Mouse (Mus musculus): ENCODE results near the gene Gm20422. TPM values are rescaled to one million over a fixed set of nuclear protein-coding genes. Genes with fewer than 3 reads are reported as not detected.
A peak's percentile ranks its signal among the peaks of the same experiment; 100 is the strongest.

The Gm20422 gene
- total RNA-seq, 1 experiment: not detected

DNA sequence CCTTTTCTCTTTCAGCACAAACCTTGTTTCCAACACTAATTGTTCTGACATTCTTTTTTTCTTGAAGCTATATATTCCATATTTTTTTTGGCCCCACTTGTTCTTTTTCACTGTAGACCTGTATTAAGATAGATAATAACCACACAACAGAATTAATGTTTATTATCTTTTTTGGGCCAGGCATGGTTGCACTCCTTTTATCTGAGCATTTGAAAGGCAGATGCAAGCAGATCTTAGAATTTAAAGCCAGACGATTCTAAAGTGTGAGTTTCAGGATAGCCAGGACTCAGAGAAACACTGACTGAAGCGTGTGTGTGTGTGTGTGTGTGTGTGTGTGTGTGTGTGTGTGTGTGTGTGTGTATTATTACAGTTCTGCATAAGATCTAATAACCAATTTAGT lies 22.2 kb downstream of the Gm20422 start:
- H3K27ac ChIP-seq (ENCODE audit: insufficient read depth, low read depth, low read length, poor library complexity, severe bottlenecking): no peak overlapping the region
- H3K9me3 ChIP-seq (ENCODE audit: control insufficient read depth, insufficient read depth, low read depth, low read length): no peaks in the 10 kb centered on the region
- TF ChIP-seq ZNF384 (IDR thresholded peaks at IDR 0.05; ENCODE audit: low read depth, low read length) (no peak), CHD2 (IDR thresholded peaks at IDR 0.05; ENCODE audit: low read depth, low read length) (no peak), ZC3H11A (IDR thresholded peaks at IDR 0.05; ENCODE audit: borderline replicate concordance, low read depth, low read length) (no peak), HCFC1 (IDR thresholded peaks at IDR 0.05; ENCODE audit: borderline replicate concordance, insufficient read depth, low read length) (no peak), MAFK (IDR thresholded peaks at IDR 0.05; ENCODE audit: insufficient read depth, low read depth, low read length) (no peak)
- H3K9ac ChIP-seq (ENCODE audit: insufficient read depth, low read depth, low read length, poor library complexity, severe bottlenecking): no peak overlapping the region
- 0 out of 2 replicates have a peak, but pooled peaks cover 2% of the 10 kb centered on the region for H3K36me3 ChIP-seq (ENCODE audit: control insufficient read depth, insufficient read depth, low read length, poor library complexity, severe bottlenecking)
- no peak overlapping the region for H3K4me3 ChIP-seq (ENCODE audit: insufficient read depth in 1 of 2, low read depth in 1 of 2, low read length in 2 of 2, poor library complexity in 1 of 2, severe bottlenecking in 1 of 2)
- peaks cover 4 to 5% of the 10 kb centered on the region in 2 experiments; a peak in 2 of 4 replicates for H3K4me1 ChIP-seq (ENCODE audit: control insufficient read depth in 2 of 2, insufficient read depth in 2 of 2, low read length in 2 of 2, poor library complexity in 1 of 2)
- DNase-seq (ENCODE audit: low read depth, low spot score): no peak
- in situ Hi-C loops (cut with MboI; ENCODE audit: low sequenced_read_pairs in 2 of 2, unreplicated experiment in 2 of 2): no loop called here

DNA sequence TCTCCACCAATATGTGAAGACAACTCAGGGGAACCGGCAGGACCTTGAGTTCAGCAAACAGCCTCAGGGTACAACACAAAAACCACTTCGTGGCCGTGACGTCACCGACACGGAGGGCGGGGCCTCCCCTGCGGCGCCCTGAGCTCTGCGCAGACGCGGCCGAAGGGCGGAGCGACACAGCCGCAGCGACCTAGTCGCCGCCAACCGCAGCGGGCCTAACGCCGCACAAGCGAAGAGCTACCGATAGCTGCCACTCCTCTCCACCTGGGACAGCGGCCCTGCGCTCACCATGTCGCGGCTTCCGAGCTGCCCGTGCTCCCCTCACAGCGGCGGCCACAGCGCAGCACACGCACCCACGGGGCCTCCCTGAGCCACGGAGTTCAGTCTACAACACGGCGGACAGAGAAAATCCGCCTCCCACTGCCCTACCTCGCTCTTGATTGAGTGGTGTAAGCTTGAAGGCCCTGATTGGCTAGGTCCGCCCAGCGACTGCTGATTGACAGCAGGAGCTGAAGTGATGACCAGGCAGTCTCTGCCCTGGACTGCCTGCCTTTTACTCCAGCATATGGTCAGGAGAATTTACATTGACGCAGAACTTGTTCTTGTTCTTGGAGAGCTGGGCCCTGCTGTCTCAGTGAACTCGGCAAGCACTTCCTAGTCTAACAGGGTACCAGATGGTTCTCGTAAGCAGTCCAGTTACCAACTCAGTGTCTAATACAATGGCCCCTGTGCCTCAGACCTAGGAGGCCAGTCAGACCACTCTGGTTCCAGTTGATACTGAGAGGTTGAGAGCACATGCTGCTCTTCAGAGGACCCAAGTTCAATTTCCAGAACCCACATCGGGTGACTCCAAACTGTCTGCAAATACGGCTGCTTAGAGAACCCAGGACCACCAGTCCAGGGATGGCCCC lies 24.9 kb downstream of the Gm20422 start, which contains the start of gene Zfp963:
TSS of gene Zfp963 (minus strand) at position 427 of the 911 bp plus-strand sequence.
- Histone ChIP-seq H3K9me3 (ENCODE audit: control insufficient read depth, insufficient read depth, low read depth, low read length) (no peaks in the 10 kb centered on the region), H3K27ac (ENCODE audit: insufficient read depth, low read depth, low read length, poor library complexity, severe bottlenecking) (peak within 1 kb of the TSS; percentile 75; the same call in 1 of the 2 replicates), H3K4me1 (ENCODE audit: control insufficient read depth in 2 of 2, insufficient read depth in 2 of 2, low read length in 2 of 2, poor library complexity in 1 of 2) (peaks cover 4 to 5% of the 10 kb centered on the region in 2 experiments; a peak in 2 of 4 replicates), H3K36me3 (ENCODE audit: control insufficient read depth, insufficient read depth, low read length, poor library complexity, severe bottlenecking) (no peaks in the 10 kb centered on the region), H3K4me3 (ENCODE audit: insufficient read depth in 1 of 2, low read depth in 1 of 2, low read length in 2 of 2, poor library complexity in 1 of 2, severe bottlenecking in 1 of 2) (peak within 1 kb of the TSS; percentile 89 to 99), H3K9ac (ENCODE audit: insufficient read depth, low read depth, low read length, poor library complexity, severe bottlenecking) (peak within 1 kb of the TSS; percentile 90)
- DNase-seq (ENCODE audit: low read depth, low spot score): peak; percentile 90
- in situ Hi-C loops (cut with MboI; ENCODE audit: low sequenced_read_pairs in 2 of 2, unreplicated experiment in 2 of 2): no loop called here
- TF ChIP-seq ZNF384 (IDR thresholded peaks at IDR 0.05; ENCODE audit: low read depth, low read length) (no peak), MAFK (IDR thresholded peaks at IDR 0.05; ENCODE audit: insufficient read depth, low read depth, low read length) (peak; percentile 94), CHD2 (IDR thresholded peaks at IDR 0.05; ENCODE audit: low read depth, low read length) (no peak), ZC3H11A (IDR thresholded peaks at IDR 0.05; ENCODE audit: borderline replicate concordance, low read depth, low read length) (no peak), HCFC1 (IDR thresholded peaks at IDR 0.05; ENCODE audit: borderline replicate concordance, insufficient read depth, low read length) (peak; percentile 54; the same call in 1 of the 2 replicates)

DNA sequence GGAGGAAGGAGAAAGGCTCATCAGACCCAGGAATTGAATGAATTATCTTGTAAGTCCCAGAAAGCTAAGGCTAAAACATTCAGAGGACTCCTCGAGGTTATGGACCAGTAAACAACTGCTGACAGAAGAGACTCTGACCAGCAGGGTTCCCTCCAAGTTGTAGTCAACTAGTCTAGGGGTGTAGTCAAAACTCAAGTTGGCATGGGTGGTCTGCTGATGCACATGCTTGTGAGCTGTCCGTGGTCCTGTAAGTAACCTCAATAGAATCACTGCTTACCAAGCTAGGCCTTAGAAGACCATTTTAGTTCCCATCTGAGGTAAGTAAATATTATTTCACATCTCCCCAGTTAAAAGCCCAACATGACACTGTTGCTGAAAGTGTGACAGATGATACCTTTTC lies 33.5 kb downstream of the Gm20422 start:
- Histone ChIP-seq H3K36me3 (ENCODE audit: control insufficient read depth, insufficient read depth, low read length, poor library complexity, severe bottlenecking) (no peaks in the 10 kb centered on the region), H3K9me3 (ENCODE audit: control insufficient read depth, insufficient read depth, low read depth, low read length) (no peaks in the 10 kb centered on the region), H3K4me1 (ENCODE audit: control insufficient read depth in 2 of 2, insufficient read depth in 2 of 2, low read length in 2 of 2, poor library complexity in 1 of 2) (no peaks in the 10 kb centered on the region), H3K27ac (ENCODE audit: insufficient read depth, low read depth, low read length, poor library complexity, severe bottlenecking) (no peak overlapping the region), H3K9ac (ENCODE audit: insufficient read depth, low read depth, low read length, poor library complexity, severe bottlenecking) (no peak overlapping the region), H3K4me3 (ENCODE audit: insufficient read depth in 1 of 2, low read depth in 1 of 2, low read length in 2 of 2, poor library complexity in 1 of 2, severe bottlenecking in 1 of 2) (no peak overlapping the region)
- no peak for TF ChIP-seq ZNF384 (IDR thresholded peaks at IDR 0.05; ENCODE audit: low read depth, low read length)
- TF ChIP-seq CHD2 (IDR thresholded peaks at IDR 0.05; ENCODE audit: low read depth, low read length): no peak
- TF ChIP-seq HCFC1 (IDR thresholded peaks at IDR 0.05; ENCODE audit: borderline replicate concordance, insufficient read depth, low read length): no peak
- no peak for TF ChIP-seq MAFK (IDR thresholded peaks at IDR 0.05; ENCODE audit: insufficient read depth, low read depth, low read length)
- TF ChIP-seq ZC3H11A (IDR thresholded peaks at IDR 0.05; ENCODE audit: borderline replicate concordance, low read depth, low read length): no peak
- in situ Hi-C loops (cut with MboI; ENCODE audit: low sequenced_read_pairs in 2 of 2, unreplicated experiment in 2 of 2): no loop called here
- DNase-seq (ENCODE audit: low read depth, low spot score): no peak

DNA sequence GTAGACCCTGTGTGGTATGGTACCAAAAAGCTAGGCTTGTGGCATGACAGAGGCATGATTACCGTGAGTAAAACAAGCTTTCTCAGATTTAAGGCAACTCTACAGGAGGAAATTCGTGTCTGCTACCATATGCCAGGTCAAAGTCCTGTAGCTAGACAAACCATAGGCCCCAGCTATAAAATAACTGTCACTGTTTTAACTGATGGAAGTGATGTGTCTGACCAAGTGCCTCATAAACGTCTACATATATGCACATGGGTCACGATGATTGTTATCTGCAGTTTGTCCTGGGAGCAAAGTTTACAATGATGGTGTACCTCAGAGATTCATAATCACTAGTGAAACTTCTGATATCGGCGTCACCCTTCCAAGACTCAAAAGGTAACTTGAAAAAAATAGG lies 33.9 kb downstream of the Gm20422 start:
- Histone ChIP-seq H3K4me3 (ENCODE audit: insufficient read depth in 1 of 2, low read depth in 1 of 2, low read length in 2 of 2, poor library complexity in 1 of 2, severe bottlenecking in 1 of 2) (no peak overlapping the region), H3K36me3 (ENCODE audit: control insufficient read depth, insufficient read depth, low read length, poor library complexity, severe bottlenecking) (no peaks in the 10 kb centered on the region), H3K9ac (ENCODE audit: insufficient read depth, low read depth, low read length, poor library complexity, severe bottlenecking) (no peak overlapping the region), H3K4me1 (ENCODE audit: control insufficient read depth in 2 of 2, insufficient read depth in 2 of 2, low read length in 2 of 2, poor library complexity in 1 of 2) (no peaks in the 10 kb centered on the region), H3K27ac (ENCODE audit: insufficient read depth, low read depth, low read length, poor library complexity, severe bottlenecking) (no peak overlapping the region), H3K9me3 (ENCODE audit: control insufficient read depth, insufficient read depth, low read depth, low read length) (no peaks in the 10 kb centered on the region)
- TF ChIP-seq CHD2 (IDR thresholded peaks at IDR 0.05; ENCODE audit: low read depth, low read length): no peak
- TF ChIP-seq MAFK (IDR thresholded peaks at IDR 0.05; ENCODE audit: insufficient read depth, low read depth, low read length): no peak
- no peak for TF ChIP-seq ZNF384 (IDR thresholded peaks at IDR 0.05; ENCODE audit: low read depth, low read length)
- DNase-seq (ENCODE audit: low read depth, low spot score): no peak
- in situ Hi-C loops (cut with MboI; ENCODE audit: low sequenced_read_pairs in 2 of 2, unreplicated experiment in 2 of 2): no loop called here

Measured in ES-E14 (cell line).